Mouse (Mus musculus): ENCODE measurements around the gene Scgb1b30. TPM values are rescaled to one million over a fixed set of nuclear protein-coding genes. Genes with fewer than 3 reads are reported as not detected.

Gene Scgb1b30
- total RNA-seq, 1 experiment from 2014 or later, result not detected

Other genes starting within 250 kb of the Scgb1b30 start
- gene Scgb2b26, start 150.4 kb upstream of the Scgb1b30 start, total RNA-seq (2017), result not detected in 2 replicates
- not detected in 2 replicates for gene Scgb2b27, start 81.5 kb upstream of the Scgb1b30 start, total RNA-seq (2017)
- not detected in 2 replicates for gene Scgb1b27, start 73.9 kb upstream of the Scgb1b30 start, total RNA-seq (2017)
- 1.2 and 1.5 TPM in 2 replicates for gene Wtip, start 37.8 kb downstream of the Scgb1b30 start, total RNA-seq (2017)
- 152 and 171 TPM in 2 replicates for gene Uba2, start 74.2 kb downstream of the Scgb1b30 start, total RNA-seq (2017)
- 19.7 and 22.8 TPM in 2 replicates for gene Pdcd2l, start 101.2 kb downstream of the Scgb1b30 start, total RNA-seq (2017)
- 325 and 357 TPM in 2 replicates for gene Gpi1, start 134.9 kb downstream of the Scgb1b30 start, total RNA-seq (2017)
- gene Gm6096, start 155.6 kb downstream of the Scgb1b30 start, total RNA-seq (2017), result not detected in 2 replicates
- gene 4931406P16Rik, start 218.1 kb downstream of the Scgb1b30 start, total RNA-seq (2017), result 24.9 and 28.0 TPM in 2 replicates